Mouse (Mus musculus): ENCODE measurements around the gene Lif. TPM values are rescaled to one million over a fixed set of nuclear protein-coding genes. Genes with fewer than 3 reads are reported as not detected.

The Lif gene
- total and polyA plus RNA-seq, 2 experiments from 2014 or later, result 0.05 TPM; not detected in 1

- no peaks in the 10 kb centered on the region for H3K4me1 ChIP-seq (ENCODE audit: insufficient read depth, low read length)
- no peak overlapping the region for H3K9ac ChIP-seq (replicated peaks; ENCODE audit: low read length, poor library complexity, severe bottlenecking)
- WGBS, result 79% methylated on average over 5 of the region's 5 CpGs
- no peaks in the 10 kb centered on the region for H3K27me3 ChIP-seq (ENCODE audit: insufficient read depth, low read length)
- no peaks in the 10 kb centered on the region for H3K36me3 ChIP-seq (ENCODE audit: insufficient read depth, low read length)
- ATAC-seq (ENCODE audit: low FRiP score) (no peak), DNase-seq (ENCODE audit: low spot score) (no peak)
- no peak for TF ChIP-seq CTCF (IDR thresholded peaks at IDR 0.05)
- H3K9me3 ChIP-seq (ENCODE audit: low read length), result no peaks in the 10 kb centered on the region
- no peak overlapping the region for H3K4me3 ChIP-seq (ENCODE audit: low read depth, low read length)
- H3K27ac ChIP-seq (ENCODE audit: low read depth, low read length), result no peak overlapping the region
- H3K4me2 ChIP-seq (ENCODE audit: low read depth, low read length, poor library complexity, severe bottlenecking), result no peak overlapping the region
Observed at GRCm38 (mm10) chr11:4226569-4227325, 30.6 kb upstream of the Lif start.

DNA sequence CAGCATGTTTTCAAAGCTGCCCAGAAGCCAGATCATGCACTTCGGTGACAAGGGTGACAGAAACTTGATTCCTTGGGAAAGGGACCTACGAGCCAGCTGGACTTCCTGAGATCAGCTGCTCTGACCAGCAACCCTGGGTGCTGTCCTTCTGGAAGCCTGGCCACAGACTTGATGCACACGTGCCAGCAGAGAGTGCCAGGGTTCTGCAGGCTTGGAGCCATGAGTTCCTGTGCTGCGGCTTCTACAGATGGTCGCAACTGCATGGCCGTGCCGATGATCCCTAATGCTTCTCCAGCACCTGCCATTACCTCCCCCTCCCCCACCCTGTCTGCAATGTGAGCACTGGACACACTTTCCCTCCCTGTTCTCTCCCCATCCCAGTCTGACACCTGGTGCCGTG, 28.9 kb upstream of the Lif start:
- DNase-seq (ENCODE audit: low spot score), result peak; percentile 86
- 0 out of 2 replicates have a peak, but pooled peaks have one; percentile 56 for ATAC-seq (ENCODE audit: low FRiP score)
- no peak overlapping the region for H3K27ac ChIP-seq (ENCODE audit: low read depth, low read length)
- no peak overlapping the region for H3K9ac ChIP-seq (replicated peaks; ENCODE audit: low read length, poor library complexity, severe bottlenecking)
- H3K9me3 ChIP-seq (ENCODE audit: low read length), result no peaks in the 10 kb centered on the region
- no peaks in the 10 kb centered on the region for H3K36me3 ChIP-seq (ENCODE audit: insufficient read depth, low read length)
- H3K27me3 ChIP-seq (ENCODE audit: insufficient read depth, low read length), result no peaks in the 10 kb centered on the region
- no peak overlapping the region for H3K4me2 ChIP-seq (ENCODE audit: low read depth, low read length, poor library complexity, severe bottlenecking)
- H3K4me3 ChIP-seq (ENCODE audit: low read depth, low read length), result no peak overlapping the region
- no peaks in the 10 kb centered on the region for H3K4me1 ChIP-seq (ENCODE audit: insufficient read depth, low read length)
- no peak for TF ChIP-seq CTCF (IDR thresholded peaks at IDR 0.05)
- 51% methylated on average over 8 of the region's 8 CpGs for WGBS

- H3K9ac ChIP-seq (replicated peaks; ENCODE audit: low read length, poor library complexity, severe bottlenecking), result no peak overlapping the region
- DNase-seq (ENCODE audit: low spot score) (no peak), ATAC-seq (ENCODE audit: low FRiP score) (no peak)
- H3K9me3 ChIP-seq (ENCODE audit: low read length), result no peaks in the 10 kb centered on the region
- H3K27ac ChIP-seq (ENCODE audit: low read depth, low read length), result no peak overlapping the region
- TF ChIP-seq CTCF (IDR thresholded peaks at IDR 0.05), result no peak
- no peak overlapping the region for H3K4me3 ChIP-seq (ENCODE audit: low read depth, low read length)
- no peak overlapping the region for H3K4me2 ChIP-seq (ENCODE audit: low read depth, low read length, poor library complexity, severe bottlenecking)
- H3K27me3 ChIP-seq (ENCODE audit: insufficient read depth, low read length), result no peaks in the 10 kb centered on the region
- WGBS, result 57% methylated on average over 4 of the region's 4 CpGs
- H3K36me3 ChIP-seq (ENCODE audit: insufficient read depth, low read length), result no peaks in the 10 kb centered on the region
- H3K4me1 ChIP-seq (ENCODE audit: insufficient read depth, low read length), result no peaks in the 10 kb centered on the region
Observed at GRCm38 (mm10) chr11:4229841-4230240, 27.5 kb upstream of the Lif start.

DNA sequence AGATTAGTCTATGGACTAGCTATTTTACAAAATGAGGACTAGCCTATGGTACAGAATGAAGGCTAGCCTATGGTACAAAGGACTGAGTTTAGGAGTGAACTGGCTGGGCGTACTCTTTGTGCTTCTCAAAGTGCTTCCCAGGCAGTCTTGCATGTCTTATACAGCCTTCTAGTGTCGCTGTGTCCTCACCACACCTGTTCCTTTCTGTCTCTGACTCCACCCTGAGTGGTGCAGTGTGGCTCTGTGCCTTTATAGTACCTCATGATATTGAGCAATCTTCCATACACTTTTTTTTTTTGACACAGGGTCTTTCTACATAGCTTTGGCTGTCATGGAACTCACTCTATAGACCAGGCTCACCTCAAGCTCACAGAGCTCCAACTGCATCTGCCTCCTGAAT, 25.9 kb upstream of the Lif start:
- no peak overlapping the region for H3K4me3 ChIP-seq (ENCODE audit: low read depth, low read length)
- no peaks in the 10 kb centered on the region for H3K4me1 ChIP-seq (ENCODE audit: insufficient read depth, low read length)
- no peaks in the 10 kb centered on the region for H3K27me3 ChIP-seq (ENCODE audit: insufficient read depth, low read length)
- ATAC-seq (ENCODE audit: low FRiP score) (no peak), DNase-seq (ENCODE audit: low spot score) (no peak)
- H3K27ac ChIP-seq (ENCODE audit: low read depth, low read length), result no peak overlapping the region
- no peaks in the 10 kb centered on the region for H3K9me3 ChIP-seq (ENCODE audit: low read length)
- H3K4me2 ChIP-seq (ENCODE audit: low read depth, low read length, poor library complexity, severe bottlenecking), result no peak overlapping the region
- no peak for TF ChIP-seq CTCF (IDR thresholded peaks at IDR 0.05)
- no peaks in the 10 kb centered on the region for H3K36me3 ChIP-seq (ENCODE audit: insufficient read depth, low read length)
- 88% methylated on average over 2 of the region's 2 CpGs for WGBS
- no peak overlapping the region for H3K9ac ChIP-seq (replicated peaks; ENCODE audit: low read length, poor library complexity, severe bottlenecking)

DNA sequence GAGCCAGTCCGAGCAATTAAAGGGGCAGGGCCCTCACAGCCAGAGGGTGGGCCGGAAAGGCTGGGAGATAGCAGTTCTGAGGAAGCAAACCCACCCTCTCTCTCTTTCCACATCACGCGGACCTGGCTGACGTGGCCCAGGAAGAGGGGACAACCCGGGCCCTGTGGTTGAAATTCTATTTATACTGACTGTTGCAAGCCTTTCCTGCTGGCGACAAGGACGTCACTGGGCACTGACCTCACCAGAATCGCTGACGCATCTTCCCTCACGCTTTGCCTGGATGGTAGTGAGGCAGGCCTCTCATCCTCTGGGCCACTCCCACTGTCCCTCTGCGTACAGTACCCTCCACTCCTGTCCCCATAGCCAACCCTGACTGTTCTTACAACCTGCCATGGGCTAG, 24.7 kb upstream of the Lif start:
- DNase-seq (ENCODE audit: low spot score) (no peak), ATAC-seq (ENCODE audit: low FRiP score) (no peak)
- H3K9me3 ChIP-seq (ENCODE audit: low read length), result no peaks in the 10 kb centered on the region
- no peaks in the 10 kb centered on the region for H3K27me3 ChIP-seq (ENCODE audit: insufficient read depth, low read length)
- no peak for TF ChIP-seq CTCF (IDR thresholded peaks at IDR 0.05)
- no peaks in the 10 kb centered on the region for H3K36me3 ChIP-seq (ENCODE audit: insufficient read depth, low read length)
- no peaks in the 10 kb centered on the region for H3K4me1 ChIP-seq (ENCODE audit: insufficient read depth, low read length)
- H3K9ac ChIP-seq (replicated peaks; ENCODE audit: low read length, poor library complexity, severe bottlenecking), result no peak overlapping the region
- no peak overlapping the region for H3K4me3 ChIP-seq (ENCODE audit: low read depth, low read length)
- no peak overlapping the region for H3K4me2 ChIP-seq (ENCODE audit: low read depth, low read length, poor library complexity, severe bottlenecking)
- WGBS, result 75% methylated on average over 12 of the region's 12 CpGs
- no peak overlapping the region for H3K27ac ChIP-seq (ENCODE audit: low read depth, low read length)

GRCm38 (mm10) chr11:4235052-4235655, 22.2 kb upstream of the Lif start:
- no peaks in the 10 kb centered on the region for H3K36me3 ChIP-seq (ENCODE audit: insufficient read depth, low read length)
- no peak overlapping the region for H3K27ac ChIP-seq (ENCODE audit: low read depth, low read length)
- TF ChIP-seq CTCF (IDR thresholded peaks at IDR 0.05), result no peak

More at GRCm38 (mm10) chr11:4235052-4235655, 22.2 kb upstream of the Lif start:
- Histone ChIP-seq H3K4me1 (ENCODE audit: insufficient read depth, low read length) (no peaks in the 10 kb centered on the region), H3K27me3 (ENCODE audit: insufficient read depth, low read length) (no peaks in the 10 kb centered on the region), H3K4me3 (ENCODE audit: low read depth, low read length) (no peak overlapping the region), H3K9ac (replicated peaks; ENCODE audit: low read length, poor library complexity, severe bottlenecking) (no peak overlapping the region), H3K9me3 (ENCODE audit: low read length) (no peaks in the 10 kb centered on the region), H3K4me2 (ENCODE audit: low read depth, low read length, poor library complexity, severe bottlenecking) (no peak overlapping the region)
- WGBS, result 88% methylated on average over 6 of the region's 6 CpGs
- no peak for ATAC-seq (ENCODE audit: low FRiP score)
- DNase-seq (ENCODE audit: low spot score), result no peak
